Mouse (Mus musculus) heart, adult 18-20 months (tissue): Measurements from ENCODE around the gene Gm20532. TPM values are rescaled to one million over a fixed set of nuclear protein-coding genes. Genes with fewer than 3 reads are reported as not detected.

Source experiments
- DNase-seq, 2 experiments: peaks; one replicate each; pipeline ENCODE4 v3.0.0; 2021 to 2022; ENCODE audit warnings: mixed read lengths in 1 of 2
- long read RNA-seq, 2 experiments: library from polyadenylated mRNA; stranded (forward); transcript quantifications; one replicate each; pipeline ENCODE4 v2.0.0; 2021
- total RNA-seq, 2 experiments: library from RNA; stranded (reverse); gene quantifications; 2 replicates each; pipeline ENCODE4 v1.2.3; 2021

The Gm20532 gene
- not detected for total RNA-seq
- long read RNA-seq, experiment 1, partial matches to known transcripts, result 0 of 3 reads
- long read RNA-seq, experiment 1, other reads (novel, unspliced or antisense), result 3 of 3 reads
- long read RNA-seq, experiment 2, partial matches to known transcripts, result 0 of 4 reads
- long read RNA-seq, experiment 2, other reads (novel, unspliced or antisense), result 4 of 4 reads

DNA sequence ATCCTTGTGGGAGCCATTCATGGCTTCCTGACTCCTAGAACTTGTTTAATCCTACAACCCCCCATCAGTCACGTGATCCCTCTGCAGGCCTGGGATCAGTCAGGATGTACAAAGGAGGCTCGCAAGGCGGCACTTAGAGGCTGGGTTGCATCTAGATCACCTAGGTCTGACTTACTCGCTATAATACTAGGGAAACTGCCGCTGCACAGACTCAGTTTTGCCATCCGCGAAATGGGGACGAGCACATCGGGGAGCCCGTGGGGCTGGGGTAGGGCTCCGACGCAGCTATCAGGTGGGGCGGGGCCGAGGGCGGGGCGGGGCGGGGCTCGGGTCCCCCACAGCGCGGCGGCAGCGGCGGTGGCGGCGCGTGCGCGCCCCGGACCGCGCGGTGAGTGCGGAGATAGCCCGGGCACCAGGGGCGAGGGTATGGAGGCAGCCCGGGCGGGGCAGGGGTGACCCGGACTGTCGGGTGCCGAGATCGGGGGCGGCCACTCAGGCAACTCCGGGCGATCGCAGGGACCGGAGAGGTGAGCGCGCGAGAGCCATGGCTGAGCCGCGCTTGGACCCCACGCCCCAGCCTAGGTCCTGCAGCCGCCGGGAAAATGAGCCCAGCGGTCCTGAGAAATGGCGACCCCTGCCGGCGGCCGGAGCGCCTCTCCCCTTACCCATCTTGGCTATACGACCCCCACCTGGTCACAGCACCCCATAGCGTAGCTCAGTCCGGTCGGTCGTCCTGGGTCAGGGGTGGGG, at the start of gene Gm20532:
Gene Gm20532, plus strand, starts transcription at position 346 of the 750 bp plus-strand sequence.
- peak; percentile 64 to 76 for DNase-seq

DNA sequence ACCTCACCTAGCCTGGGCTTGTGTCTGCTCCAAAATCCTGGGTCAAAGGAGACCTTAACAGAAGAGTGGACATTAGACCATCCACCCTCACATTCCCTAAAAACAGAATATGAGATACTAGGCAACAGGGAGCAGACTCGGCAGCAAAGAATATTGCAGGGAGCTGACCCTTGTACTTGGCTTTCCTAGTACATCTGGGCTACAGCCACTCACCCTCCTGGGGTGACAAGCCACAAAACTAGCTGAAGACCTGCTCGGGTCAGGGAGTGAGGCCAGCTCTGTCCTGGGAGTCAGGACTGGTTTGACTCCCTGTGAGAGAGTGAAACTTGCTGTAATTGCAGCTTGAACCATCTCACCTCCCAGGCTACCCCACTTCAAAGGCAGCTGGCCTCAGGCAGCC, 46.9 kb upstream of the Gm20532 start:
- DNase-seq, result no peak

DNA sequence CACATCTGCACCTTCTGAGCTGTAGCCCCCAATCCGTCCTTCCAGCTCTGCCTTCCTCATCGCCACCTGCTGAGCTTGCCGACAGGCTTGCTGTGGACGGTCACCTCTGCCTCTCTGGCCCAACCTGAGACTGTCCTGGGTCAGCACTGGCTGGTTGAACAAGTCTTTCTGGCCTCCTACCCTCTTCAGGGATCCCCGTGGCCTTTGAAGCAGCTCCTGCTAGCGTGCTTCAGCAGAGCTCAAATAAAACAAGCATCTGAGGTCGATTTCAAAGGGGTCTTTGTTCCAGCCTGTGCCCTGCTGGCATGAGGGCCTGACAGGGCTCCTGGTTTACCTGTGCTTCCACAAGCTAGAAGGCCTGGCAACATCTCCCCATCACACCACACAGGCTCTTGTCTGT, 45.7 kb upstream of the Gm20532 start:
- no peak for DNase-seq

DNA sequence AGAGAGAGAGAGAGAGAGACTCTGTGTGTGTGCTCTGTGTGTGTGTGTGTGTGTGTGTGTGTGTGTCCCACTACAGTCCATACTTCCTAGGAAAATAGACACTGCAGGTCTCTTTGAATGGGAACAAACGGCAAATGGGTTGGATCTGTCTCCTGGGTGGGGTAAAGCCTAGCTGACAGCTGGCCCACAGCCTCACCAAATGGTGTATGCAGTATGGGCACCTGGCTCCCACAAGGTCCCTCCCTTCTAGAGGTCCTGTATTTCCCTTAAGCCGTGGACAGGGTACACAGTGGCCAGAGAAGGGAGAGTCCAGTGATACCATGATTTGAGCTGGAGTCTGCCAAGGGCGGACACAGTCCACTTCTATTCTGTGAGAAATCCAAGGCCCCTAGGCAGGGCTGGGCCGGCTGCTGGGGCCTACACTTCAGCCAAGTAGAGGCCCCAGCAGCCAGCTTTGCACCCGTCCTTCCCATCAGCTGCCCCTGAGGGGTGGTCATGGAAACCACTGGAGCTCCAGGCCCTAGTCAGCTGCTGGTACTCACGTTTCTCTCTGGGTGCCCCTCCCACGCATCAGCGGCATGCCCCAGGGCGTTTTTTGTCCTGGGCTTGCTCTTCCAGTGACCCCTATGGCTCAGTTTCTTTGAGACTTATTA, 45.1 kb upstream of the Gm20532 start:
- DNase-seq, result no peak

DNA sequence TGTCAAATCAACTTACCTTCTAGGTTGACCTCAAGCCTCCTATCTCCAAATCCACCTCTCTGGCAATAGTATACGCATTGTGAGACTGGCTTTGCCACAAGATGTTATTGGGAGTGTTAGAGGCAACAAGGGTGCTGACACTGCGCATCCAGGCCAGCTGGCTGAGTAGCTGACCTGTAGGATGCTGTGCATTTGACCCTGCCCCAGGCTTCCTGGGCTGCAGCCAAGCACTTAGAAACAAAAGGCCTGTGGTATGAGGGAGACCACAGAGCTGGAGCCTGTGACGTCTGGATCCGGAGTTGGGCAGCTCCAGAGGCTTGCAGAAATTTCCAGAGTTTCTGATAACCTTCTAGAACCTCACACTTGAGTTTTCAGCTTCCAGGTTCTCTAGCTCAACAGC, 43.3 kb upstream of the Gm20532 start:
- peak; percentile 44 to 61 for DNase-seq

DNA sequence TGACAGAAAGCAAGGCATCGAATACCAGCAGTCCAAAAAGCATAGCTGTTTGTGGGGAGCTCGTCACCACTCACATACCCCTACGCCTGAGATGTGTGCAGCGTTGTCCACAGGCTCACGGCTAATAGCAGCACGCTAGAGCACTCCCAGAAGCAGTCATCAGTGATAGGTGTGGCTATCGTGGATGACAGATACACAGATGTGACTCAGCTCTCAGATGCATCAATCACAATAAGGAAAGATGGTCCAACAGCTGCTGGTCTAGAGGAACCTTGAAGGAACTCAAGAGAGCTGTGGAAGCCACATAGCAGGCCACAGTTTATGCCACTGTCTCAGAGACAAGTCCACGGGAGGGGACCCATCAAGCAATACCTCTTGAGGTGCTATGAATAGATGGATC, 42.7 kb upstream of the Gm20532 start:
- DNase-seq, result no peak

DNA sequence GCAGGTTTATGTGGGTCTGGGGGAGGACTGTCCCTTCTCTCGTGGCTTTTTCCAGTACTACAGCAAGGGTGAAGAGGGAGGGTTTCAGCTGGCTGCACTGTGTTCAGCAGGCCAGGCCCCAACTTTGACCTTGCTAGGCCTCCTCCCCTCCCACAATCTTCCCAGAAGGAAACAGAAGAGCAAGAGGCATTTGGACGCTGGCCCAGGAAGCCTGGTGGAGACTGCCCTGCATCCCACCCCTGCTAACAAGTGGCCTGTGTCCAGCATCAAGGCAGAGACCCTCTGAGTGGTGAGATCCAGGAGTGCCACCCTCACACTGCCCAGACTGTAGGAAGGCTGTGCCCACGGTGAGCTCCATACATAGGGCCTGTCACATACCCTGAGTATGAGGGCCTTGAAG, 42.2 kb upstream of the Gm20532 start:
- DNase-seq, result peak; percentile 55 to 67

DNA sequence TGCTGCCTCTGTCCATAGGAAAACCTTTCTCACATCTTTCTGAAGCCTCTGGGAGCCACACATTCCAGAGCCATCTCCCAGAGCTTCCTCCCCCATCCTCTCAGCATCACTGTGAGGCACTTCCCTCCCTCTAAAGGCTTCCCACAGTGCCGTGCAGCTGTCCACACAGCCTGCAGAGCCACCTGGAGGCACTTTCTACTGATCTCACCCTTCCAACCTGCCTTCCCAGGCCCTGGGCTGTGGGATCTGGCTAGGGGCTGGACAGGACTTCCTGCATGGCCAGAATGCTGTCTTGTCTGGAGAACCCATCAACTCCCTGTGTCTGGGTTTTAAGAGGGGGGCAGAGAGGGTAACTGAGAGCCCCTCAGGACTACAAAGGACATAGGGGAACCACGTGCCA, 39.0 kb upstream of the Gm20532 start:
- DNase-seq, result peak in 1 of 2 experiments; percentile 57

DNA sequence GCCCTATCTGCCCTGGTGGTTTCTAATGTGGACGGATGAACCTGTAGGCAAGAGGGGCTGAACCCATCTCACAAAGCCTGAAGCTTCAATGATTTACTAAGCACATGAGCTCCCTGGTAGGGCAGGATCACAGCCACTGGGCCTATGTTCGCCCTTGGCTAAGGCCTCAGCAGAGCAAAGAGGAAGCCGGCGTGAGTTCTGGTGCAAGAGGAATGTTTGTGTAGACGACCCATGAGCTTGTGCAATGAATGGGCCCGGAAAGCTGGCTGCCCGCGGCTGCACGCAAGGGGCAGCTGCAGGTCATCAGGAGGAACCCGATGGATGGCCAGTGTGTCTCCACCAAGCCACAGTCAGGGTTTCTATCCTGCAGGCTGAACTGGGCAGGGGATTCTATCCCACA, 36.6 kb upstream of the Gm20532 start:
- peak; percentile 27 to 64 for DNase-seq

DNA sequence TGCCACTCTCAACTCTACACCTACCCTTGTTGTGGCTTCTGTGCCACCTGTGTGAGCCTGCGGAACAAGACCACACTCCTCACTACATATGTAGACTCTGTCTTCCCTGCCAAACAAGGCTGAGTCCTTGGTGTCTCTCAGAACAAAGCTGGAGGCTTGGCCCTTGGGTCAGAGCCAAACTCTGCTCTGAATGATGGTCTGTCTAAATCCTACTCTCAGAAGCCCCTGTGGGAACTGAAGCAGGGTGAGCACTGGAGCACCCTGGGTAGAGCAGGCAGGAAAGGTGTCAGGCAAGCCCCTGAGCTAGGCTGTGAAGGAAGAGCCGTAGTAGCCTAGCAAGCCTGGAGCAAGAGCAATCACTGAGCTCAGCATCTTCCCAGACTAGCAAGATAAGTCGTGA, 36.2 kb upstream of the Gm20532 start:
- DNase-seq, result peak in 1 of 2 experiments; percentile 25

DNA sequence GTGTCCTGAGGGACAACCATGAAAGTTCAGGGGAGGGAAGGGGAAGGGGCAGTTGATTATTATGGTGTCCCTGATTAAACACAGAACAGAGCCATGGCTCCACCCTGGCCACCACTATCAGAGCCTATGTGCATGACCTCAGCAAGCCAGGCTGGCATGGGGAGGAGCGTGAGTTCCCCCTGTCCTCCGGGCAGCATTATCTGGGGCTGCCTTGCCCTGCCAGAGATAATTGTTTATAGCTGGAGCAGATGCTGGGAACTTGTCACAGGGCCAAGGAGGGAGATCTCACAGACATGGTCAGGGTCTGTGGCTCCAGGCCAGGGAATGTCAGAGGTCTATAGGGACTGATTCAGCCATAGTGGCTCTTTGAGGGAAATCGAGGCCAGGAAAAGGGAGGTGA, 35.7 kb upstream of the Gm20532 start:
- DNase-seq, result peak in 1 of 2 experiments; percentile 14

DNA sequence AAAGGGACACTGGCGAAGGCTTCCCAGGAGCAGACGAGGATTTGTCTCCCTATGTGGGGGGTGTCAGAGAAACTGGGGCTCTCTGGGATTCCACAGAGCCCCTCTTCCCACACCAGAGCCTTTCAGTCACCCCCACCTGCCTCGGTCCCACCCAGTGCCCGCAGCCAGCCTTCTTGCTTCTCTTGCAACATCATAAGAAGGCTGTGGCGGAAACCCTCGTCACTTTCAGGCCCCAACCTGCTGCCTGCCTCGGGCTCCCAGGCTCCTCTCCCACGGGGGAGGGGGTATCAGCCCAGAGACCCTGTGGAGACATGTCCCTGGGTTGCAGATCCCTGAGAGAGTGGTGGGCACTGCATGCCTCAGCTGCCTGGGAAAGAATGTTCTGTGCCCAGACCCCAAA, 35.0 kb upstream of the Gm20532 start:
- no peak for DNase-seq

DNA sequence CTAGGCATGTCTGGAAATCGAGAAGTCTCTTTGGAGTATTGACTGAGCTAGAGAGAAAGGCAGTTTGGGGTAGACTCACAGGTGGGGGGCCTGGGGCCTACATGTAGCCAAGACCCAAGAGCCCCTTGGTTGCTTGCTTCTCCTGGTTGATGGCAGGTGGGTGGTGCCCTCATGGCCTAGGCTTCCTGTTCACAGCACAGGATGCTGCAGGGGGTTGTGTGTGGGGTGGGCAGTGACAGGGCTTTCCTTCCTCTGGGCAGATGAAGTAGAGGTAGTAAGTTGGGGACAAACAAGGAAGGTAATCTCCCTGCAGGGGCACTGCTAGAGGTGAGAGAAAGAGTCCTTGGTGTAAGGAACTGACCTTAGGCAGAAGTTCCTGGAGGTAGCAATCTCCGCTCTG, 34.4 kb upstream of the Gm20532 start:
- DNase-seq, result peak in 1 of 2 experiments; percentile 3

DNA sequence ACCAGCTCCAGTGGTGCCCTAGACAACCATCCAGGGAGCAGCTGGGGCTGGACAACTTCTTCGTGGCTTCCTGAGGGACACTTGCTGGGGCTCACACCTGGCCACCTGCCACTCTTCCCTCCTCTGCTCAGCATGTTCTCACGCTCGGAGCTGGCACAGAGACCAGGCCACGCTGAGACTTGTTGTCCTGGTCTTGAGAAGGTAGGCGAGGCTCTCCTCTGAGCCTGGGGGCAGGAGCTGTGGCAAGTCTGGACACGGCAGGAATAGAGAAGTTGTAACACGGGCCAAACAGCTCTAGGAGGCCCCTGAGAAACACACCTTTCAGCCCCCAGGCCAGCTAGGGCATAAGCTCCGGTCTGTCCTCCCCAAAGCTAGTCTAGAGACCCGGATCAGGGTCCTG, 32.5 kb upstream of the Gm20532 start:
- DNase-seq, result no peak

DNA sequence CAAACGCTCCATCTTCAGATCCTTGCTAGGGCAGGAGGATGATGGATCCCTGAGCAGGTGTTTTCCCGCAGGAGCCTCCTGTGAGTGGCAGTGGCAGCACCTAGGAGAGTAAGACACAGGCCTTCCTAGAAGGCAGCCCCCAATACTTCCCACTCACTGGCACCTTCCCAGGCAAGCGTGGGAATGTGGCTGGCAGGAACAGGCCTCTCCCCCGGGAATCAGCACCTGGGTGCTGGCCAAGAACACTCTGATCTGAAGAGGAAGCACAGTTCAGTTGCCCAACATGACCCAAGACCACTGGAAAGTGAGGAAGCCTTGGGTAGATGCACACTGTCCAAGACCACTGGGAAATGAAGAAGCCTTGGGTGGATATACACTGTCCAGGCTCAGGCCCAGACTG, 31.4 kb upstream of the Gm20532 start:
- DNase-seq, result peak; percentile 80 to 83

DNA sequence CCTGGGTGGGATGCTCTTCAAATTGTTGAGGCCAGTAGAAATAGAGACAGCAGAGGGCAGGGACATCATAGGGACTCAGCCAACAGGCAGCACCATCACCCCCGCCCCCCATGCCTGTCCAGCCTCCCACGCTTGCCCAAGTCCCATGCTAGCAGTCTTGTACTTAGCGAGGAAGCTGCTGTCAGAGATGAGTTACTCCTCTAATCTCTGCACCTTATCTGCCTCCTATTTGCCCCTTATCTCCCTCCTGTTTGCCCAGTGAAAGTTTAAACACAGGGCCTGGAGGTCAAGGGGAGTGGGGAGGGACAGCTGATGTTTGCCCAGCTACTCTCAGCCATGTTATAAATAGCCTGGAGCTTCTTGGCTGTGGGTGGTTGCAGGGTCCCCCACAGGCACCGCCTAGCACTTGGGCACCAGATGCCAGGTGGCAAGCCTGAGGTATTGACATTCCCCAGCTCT, 29.9 kb upstream of the Gm20532 start:
- peak in 1 of 2 experiments; percentile 39 for DNase-seq

DNA sequence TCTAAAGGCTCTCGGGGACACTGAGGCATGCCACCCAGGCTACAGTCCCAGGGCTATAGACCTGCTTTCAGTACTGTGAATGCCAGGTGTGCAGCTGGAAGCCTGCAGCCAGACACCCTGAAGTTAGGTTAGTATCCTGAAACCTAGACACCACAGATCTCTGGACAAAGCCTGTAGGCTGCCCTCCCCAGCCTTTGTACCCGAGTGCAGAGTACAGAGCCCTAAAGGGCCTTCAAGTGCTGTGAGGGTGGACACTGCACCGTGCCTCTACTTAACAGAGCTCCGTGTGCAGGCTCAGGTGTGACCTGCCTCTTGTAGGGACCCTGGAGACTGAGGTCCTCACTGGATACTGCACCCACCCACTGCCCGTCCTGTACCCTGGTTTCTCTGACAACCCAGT, 25.9 kb upstream of the Gm20532 start:
- no peak for DNase-seq

DNA sequence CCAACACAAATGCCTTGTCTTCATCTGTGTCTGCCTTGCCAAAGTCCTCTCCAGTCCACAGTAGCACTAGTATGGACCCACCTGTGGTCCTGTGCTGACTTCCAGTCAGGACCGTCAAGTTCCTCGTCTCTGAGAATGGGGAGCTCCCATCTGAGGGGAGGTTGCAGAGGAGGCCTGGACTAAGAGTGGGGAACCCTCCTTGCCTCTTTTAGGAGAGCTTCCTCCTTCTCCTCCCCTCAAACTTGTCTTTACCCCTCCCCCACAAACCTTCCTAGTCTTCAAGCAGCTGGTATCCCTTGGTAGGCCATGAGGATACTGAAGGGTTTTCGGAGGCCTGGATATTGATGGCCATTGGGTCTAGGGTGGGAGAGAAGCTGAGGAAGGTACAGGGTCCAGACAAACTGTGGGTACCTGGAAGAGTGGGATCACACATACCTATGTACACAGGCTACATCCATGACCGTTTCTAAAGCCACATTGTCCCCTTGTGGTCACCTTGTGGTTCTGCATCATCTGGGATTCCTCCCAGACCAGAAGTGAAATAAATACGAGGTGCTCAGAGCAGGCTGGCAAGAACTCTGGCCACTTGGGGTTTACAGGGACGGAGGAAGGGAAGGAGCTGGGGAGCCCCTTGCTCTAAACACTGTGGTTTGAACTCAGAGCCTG, 25.0 kb upstream of the Gm20532 start:
- DNase-seq, result peak; percentile 73 to 77

DNA sequence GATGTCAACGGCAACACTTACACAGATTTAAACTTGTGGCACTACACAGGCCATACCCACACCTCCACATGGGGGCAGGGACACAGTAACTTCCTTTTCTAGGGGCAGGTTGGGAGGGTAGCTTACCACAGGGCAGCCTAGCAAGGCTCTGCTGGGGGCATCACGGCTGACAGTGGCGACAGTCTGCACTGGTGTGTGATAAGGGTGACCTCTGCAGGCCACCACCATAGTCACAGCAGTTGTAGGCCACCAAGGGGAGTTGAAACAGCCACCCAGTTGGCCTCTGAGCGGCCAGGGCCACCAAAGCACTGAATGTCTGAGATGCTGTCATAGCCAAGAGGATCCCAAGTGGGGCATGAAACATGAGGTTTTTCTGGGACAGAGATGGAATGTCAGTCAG, 20.2 kb upstream of the Gm20532 start:
- peak; percentile 68 to 71 for DNase-seq

DNA sequence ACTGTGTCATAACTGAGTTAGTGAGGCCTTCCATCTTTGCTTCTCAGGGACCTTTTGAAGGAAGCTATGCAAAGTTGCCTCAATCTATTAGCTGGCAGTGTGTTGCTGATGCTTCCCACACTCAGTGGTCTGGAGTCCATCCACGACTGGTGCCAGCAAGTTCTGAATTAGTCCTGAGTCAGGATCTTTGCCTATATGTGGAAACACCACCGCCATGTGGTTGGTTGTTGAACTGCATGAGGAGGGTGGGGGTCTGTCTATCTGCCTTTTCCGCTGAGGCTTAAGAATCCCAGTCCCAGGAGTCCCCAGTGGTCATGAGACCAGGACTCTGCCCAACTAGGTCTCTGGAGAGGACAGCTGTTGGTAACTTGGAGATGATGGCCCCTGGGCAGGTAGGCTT, 16.4 kb upstream of the Gm20532 start:
- peak; percentile 73 to 82 for DNase-seq

DNA sequence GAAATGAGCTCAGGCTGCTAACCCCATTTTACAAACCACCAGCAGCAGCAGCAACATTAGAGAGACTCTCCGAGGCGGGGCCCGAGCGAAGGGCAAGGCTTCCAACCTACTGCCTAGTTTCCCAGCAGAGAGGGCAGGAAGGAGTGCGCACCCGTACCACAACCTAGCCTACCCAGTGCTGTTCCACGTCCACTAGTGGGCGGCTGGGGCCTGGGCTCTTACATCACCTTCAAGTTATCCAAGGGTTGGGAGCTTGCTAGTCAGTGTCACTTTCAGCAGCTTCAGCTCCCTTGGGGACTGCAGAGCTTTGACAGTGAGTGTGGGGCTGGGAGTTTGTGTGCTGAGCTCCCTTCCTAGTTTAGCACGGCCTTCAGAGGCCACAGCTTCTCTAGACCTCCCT, 15.0 kb upstream of the Gm20532 start:
- peak in 1 of 2 experiments; percentile 74 for DNase-seq

DNA sequence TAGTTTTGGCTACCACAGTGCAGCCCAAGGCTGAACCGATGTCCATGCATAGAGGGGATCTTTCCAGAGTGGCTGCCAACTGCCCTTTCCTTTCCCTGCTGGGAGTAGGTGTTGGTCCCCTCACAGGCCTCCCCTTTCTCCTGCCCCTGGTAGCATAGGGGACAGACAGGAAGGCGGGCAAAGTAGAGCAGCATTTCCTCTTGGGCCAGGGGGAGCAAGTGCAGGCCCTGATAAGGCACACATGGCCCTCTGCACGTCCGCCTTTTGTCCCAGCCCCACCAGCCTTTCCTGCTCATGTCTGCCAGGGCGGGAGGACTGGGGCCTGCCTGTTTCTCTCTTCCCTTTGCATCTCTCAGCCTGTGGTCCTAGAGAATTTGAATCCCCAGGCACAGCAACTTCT, 14.6 kb upstream of the Gm20532 start:
- DNase-seq, result peak; percentile 72 to 91

DNA sequence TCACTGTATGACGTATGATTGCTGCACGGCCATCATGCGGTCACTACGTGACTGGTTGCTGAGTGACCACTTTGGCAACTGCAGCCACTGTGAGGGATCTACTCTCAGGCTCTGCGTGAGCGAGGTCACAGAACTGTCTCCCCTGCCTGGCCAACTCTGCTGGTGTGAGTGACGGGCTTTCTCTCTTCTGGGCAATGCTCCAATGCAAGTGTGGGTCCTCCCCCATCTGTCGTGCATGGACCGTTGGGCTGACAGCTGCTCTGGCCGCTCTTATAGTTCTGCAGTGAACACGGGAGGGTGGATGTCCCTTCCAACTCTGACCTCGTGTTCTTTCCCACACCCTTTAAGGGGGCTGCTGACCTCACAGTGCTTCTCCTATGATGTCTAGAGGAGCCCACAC, 13.0 kb upstream of the Gm20532 start:
- peak; percentile 77 to 85 for DNase-seq
